Mouse (Mus musculus) heart, embryonic 10.5 days (tissue): ENCODE measurements around the gene Stpg1. TPM values are rescaled to one million over a fixed set of nuclear protein-coding genes. Genes with fewer than 3 reads are reported as not detected.

Experiments
- DNase-seq: peaks from one replicate; pipeline ENCODE4 v3.0.0-alpha.2; 2017; ENCODE audit warnings: low spot score
- H3K27ac ChIP-seq: fragments of 300-500 bp; sonication (generic); 2 replicates; pipeline ENCODE4 v1.5.1; 2016; ENCODE audit warnings: mild to moderate bottlenecking
- H3K27me3 ChIP-seq: fragments of 300-500 bp; sonication (generic); 2 replicates; pipeline ENCODE4 v1.6.1; 2016; ENCODE audit warnings: mild to moderate bottlenecking; ENCODE audit not compliant: poor library complexity, insufficient read depth, severe bottlenecking
- H3K36me3 ChIP-seq: fragments of 300-500 bp; sonication (generic); 2 replicates; pipeline ENCODE4 v1.6.1; 2016; ENCODE audit warnings: mild to moderate bottlenecking, moderate library complexity
- H3K4me1 ChIP-seq: fragments of 300-500 bp; sonication (generic); 2 replicates; pipeline ENCODE4 v1.6.1; 2016; ENCODE audit warnings: mild to moderate bottlenecking
- H3K4me3 ChIP-seq: fragments of 300-500 bp; sonication (generic); 2 replicates; pipeline ENCODE4 v1.5.1; 2016; ENCODE audit warnings: mild to moderate bottlenecking, moderate library complexity
- H3K9me3 ChIP-seq: fragments of 300-500 bp; sonication (generic); 2 replicates; pipeline ENCODE4 v1.6.1; 2016; ENCODE audit warnings: mild to moderate bottlenecking, moderate library complexity
- WGBS: fragments of 180-500 bp; shearing (Covaris S2); methylation state at CpG from one replicate; pipeline ENCODE4 v1.1.7; 2016; 5-methylcytosine and 5-hydroxymethylcytosine counted together
- polyA plus RNA-seq: library from polyadenylated mRNA; unstranded; fragments of >200 nt; fragmentation: Nextera tagmentation; extraction: Ambion mirVana; gene quantifications from 2 replicates; pipeline ENCODE4 v1.2.1, GENCODE M21; 2016

Gene Stpg1
- polyA plus RNA-seq: 0.11 and 0.23 TPM in 2 replicates

DNA sequence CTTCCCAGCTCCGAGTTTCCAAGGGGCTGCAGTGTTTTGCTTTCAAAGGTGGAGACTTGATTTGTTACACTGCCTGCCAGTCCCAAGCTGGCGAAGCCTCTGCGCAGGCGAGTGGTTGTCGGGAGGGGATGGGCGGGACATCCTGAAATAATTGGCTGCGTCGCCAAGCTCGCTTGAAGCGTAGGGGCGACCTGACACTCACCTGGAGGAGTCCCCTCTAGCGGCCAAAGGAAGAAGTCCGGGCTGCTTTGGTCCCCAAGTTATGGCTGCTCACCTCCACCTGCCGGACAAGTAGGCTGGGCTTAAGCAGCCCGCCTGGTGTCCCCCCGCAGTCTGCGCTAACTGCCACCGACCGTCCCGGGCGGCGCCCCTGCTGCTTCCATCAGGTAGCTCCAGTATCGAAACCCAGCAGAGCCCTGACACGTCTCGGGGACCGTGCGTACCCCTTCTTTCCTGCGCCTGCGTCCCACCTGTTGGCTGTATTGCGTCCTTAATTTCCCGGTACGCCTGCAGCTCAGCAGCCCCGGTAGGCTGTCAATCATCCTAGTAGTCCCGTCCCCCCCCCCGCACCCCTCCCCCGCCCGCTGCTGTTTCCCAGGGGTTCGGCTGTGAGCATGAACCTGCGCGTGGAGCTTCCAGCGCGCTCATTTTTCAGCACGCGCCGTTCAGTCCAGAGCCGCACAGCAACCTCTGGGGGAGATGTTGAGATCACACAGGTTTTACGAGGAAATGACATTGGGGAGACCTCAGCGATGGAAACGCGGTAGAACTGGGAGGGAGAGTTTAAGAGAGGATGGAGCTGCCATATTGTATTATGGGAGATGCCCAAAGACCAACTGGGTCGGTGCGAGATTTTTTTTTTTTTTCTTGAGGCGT, at the start of gene Stpg1, which contains the start of gene Nipal3:
TSS of gene Stpg1 (plus strand) at position 270 of the 876 bp plus-strand sequence.
TSS of gene Nipal3 (minus strand) at position 518 of the 876 bp plus-strand sequence.
- Histone ChIP-seq H3K9me3 (no peaks in the 10 kb centered on the region), H3K27ac (peak within 1 kb of the TSS; percentile 80), H3K27me3 (no peaks in the 10 kb centered on the region), H3K4me3 (peak within 1 kb of the TSS; percentile 88), H3K36me3 (0 out of 2 replicates have a peak, but pooled peaks cover 3% of the 10 kb centered on the region), H3K4me1 (peaks cover 23% of the 10 kb centered on the region)
- peak; percentile 98 for DNase-seq
- WGBS: under 1% methylated on average over 53 of the region's 53 CpGs

- no peak for DNase-seq
- Histone ChIP-seq H3K4me3 (peak overlapping the region; percentile 27; the same call in 1 of the 2 replicates), H3K27ac (peak overlapping the region; percentile 70), H3K4me1 (peaks cover 26% of the 10 kb centered on the region), H3K36me3 (0 out of 2 replicates have a peak, but pooled peaks cover 4% of the 10 kb centered on the region), H3K9me3 (no peaks in the 10 kb centered on the region), H3K27me3 (no peaks in the 10 kb centered on the region)
- WGBS: 42% methylated on average over 18 of the region's 18 CpGs
Measured at GRCm38 (mm10) chr4:135451360-135452015, 43.1 kb upstream of the Stpg1 start.

DNA sequence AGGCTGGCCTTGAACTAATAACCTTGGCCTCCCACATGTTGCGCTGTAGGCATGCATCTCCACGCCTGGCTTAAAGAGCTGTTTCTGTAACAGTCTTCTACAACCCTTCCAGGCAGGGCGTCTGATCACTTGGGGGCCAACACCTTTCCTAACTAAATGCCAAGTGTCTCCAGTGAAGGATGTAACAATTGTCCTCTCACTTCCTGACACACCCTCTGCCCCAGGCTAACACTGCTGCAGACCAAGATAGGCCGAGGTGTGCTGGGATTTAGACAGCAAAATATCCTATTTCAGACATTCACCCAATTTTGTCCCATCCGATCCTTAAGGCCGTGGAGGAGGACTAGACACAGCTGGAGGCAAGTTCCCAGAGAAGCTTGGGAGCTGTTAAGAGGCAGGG, 41.4 kb upstream of the Stpg1 start:
- whole genome bisulfite sequencing: 65% methylated on average over 6 of the region's 6 CpGs
- Histone ChIP-seq H3K27ac (no peak overlapping the region), H3K36me3 (0 out of 2 replicates have a peak, but pooled peaks cover 4% of the 10 kb centered on the region), H3K4me3 (no peak overlapping the region), H3K4me1 (peaks cover 26% of the 10 kb centered on the region), H3K9me3 (no peaks in the 10 kb centered on the region), H3K27me3 (no peaks in the 10 kb centered on the region)
- no peak for DNase-seq

GRCm38 (mm10) chr4:135453572-135453971, 41.0 kb upstream of the Stpg1 start:
- H3K27me3 ChIP-seq: no peaks in the 10 kb centered on the region
- no peak for DNase-seq
- 0 out of 2 replicates have a peak, but pooled peaks cover 4% of the 10 kb centered on the region for H3K36me3 ChIP-seq
- no peak overlapping the region for H3K4me3 ChIP-seq
- WGBS: 79% methylated on average over 12 of the region's 12 CpGs
- H3K27ac ChIP-seq: no peak overlapping the region
- H3K9me3 ChIP-seq: no peaks in the 10 kb centered on the region
- H3K4me1 ChIP-seq: peaks cover 26% of the 10 kb centered on the region

GRCm38 (mm10) chr4:135463406-135463805, 31.2 kb upstream of the Stpg1 start:
- Histone ChIP-seq H3K27ac (no peak overlapping the region), H3K36me3 (peaks cover 9% of the 10 kb centered on the region; the same call in 1 of the 2 replicates), H3K9me3 (no peaks in the 10 kb centered on the region), H3K4me1 (peaks cover 5% of the 10 kb centered on the region; the same call in 1 of the 2 replicates), H3K27me3 (no peaks in the 10 kb centered on the region), H3K4me3 (no peak overlapping the region)
- no peak for DNase-seq
- WGBS: 87% methylated on average over 11 of the region's 11 CpGs

DNA sequence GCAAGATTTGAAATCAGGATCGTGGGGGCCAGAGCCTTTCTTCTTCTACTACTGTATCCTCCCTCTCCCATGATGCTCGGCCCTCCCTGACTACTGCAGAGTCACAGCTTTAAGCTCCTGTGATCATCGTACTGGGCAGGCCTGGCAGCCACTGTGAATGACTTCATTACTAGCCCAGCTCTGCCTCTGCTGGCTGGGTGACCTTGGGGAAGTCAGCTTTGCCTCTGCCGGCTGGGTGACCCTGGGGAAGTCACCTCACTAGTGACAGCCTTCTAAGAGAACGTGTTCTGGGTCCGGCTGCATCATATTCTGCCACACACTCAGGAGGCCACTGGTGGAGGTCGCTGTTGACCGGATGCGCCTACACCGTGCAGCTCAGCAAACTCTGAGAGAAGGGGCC, 16.7 kb upstream of the Stpg1 start:
- 83% methylated on average over 10 of the region's 10 CpGs for WGBS

GRCm38 (mm10) chr4:135480370-135480769, 14.2 kb upstream of the Stpg1 start:
- 67% methylated on average over 9 of the region's 9 CpGs for WGBS
- H3K27ac ChIP-seq: no peak overlapping the region
- 0 out of 2 replicates have a peak, but pooled peaks cover 4% of the 10 kb centered on the region for H3K27me3 ChIP-seq
- peaks cover 11% of the 10 kb centered on the region for H3K4me1 ChIP-seq
- no peaks in the 10 kb centered on the region for H3K9me3 ChIP-seq
- no peaks in the 10 kb centered on the region for H3K36me3 ChIP-seq
- no peak overlapping the region for H3K4me3 ChIP-seq
- DNase-seq: no peak

More for the DNA sequence above, 16.7 kb upstream of the Stpg1 start:
- Histone ChIP-seq H3K4me1 (peaks cover 5% of the 10 kb centered on the region; the same call in 1 of the 2 replicates), H3K27ac (no peak overlapping the region), H3K4me3 (no peak overlapping the region), H3K36me3 (no peaks in the 10 kb centered on the region), H3K9me3 (no peaks in the 10 kb centered on the region), H3K27me3 (0 out of 2 replicates have a peak, but pooled peaks cover 4% of the 10 kb centered on the region)
- no peak for DNase-seq

- 83% methylated on average over 10 of the region's 10 CpGs for WGBS
- H3K4me3 ChIP-seq: no peak overlapping the region
- H3K27ac ChIP-seq: no peak overlapping the region
- peaks cover 11% of the 10 kb centered on the region for H3K4me1 ChIP-seq
- peaks cover 4% of the 10 kb centered on the region for H3K36me3 ChIP-seq
- no peak for DNase-seq
- no peaks in the 10 kb centered on the region for H3K9me3 ChIP-seq
- 0 out of 2 replicates have a peak, but pooled peaks cover 4% of the 10 kb centered on the region for H3K27me3 ChIP-seq
Measured at GRCm38 (mm10) chr4:135485086-135485485, 9.5 kb upstream of the Stpg1 start.

- Histone ChIP-seq H3K4me1 (peaks cover 6% of the 10 kb centered on the region), H3K27me3 (0 out of 2 replicates have a peak, but pooled peaks cover 4% of the 10 kb centered on the region), H3K9me3 (no peaks in the 10 kb centered on the region), H3K27ac (no peak overlapping the region), H3K36me3 (peaks cover 7% of the 10 kb centered on the region), H3K4me3 (no peak overlapping the region)
- WGBS: 86% methylated on average over 11 of the region's 11 CpGs
- no peak for DNase-seq
Measured at GRCm38 (mm10) chr4:135486352-135486751, 8.2 kb upstream of the Stpg1 start.

GRCm38 (mm10) chr4:135489256-135489655, 5.3 kb upstream of the Stpg1 start:
- Histone ChIP-seq H3K27ac (no peak overlapping the region), H3K9me3 (no peaks in the 10 kb centered on the region), H3K4me1 (peaks cover 7% of the 10 kb centered on the region), H3K4me3 (no peak overlapping the region), H3K27me3 (no peaks in the 10 kb centered on the region), H3K36me3 (peaks cover 7% of the 10 kb centered on the region)
- DNase-seq: no peak
- WGBS: 83% methylated on average over 7 of the region's 7 CpGs

DNA sequence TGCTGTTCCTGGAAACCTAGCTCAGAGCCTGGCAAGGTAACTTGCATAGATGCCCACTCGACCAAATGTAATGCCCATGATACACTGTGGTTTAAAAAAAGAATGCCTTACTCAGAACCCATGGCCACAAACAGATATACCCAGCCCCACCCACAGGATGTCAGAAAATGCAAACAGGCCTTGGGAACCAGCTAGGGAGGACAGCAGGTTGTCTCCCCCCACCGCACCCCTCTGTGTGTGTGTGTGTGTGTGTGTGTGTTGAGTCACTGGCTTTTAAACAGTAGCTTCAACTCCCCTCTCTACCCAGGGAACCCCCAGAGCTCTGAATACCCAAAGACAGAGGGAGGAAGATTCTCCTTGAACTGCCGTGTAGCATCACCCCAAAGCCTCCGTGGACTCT, 1.3 kb upstream of the Stpg1 start:
- no peak for DNase-seq
- Histone ChIP-seq H3K4me1 (peaks cover 23% of the 10 kb centered on the region), H3K4me3 (peak overlapping the region; percentile 88), H3K27me3 (no peaks in the 10 kb centered on the region), H3K36me3 (peaks cover 7% of the 10 kb centered on the region), H3K9me3 (no peaks in the 10 kb centered on the region), H3K27ac (peak overlapping the region; percentile 80; the same call in 1 of the 2 replicates)
- WGBS: 47% methylated on average over 4 of the region's 4 CpGs

- Histone ChIP-seq H3K36me3 (peaks cover 7% of the 10 kb centered on the region), H3K4me3 (peak overlapping the region; percentile 88), H3K27me3 (no peaks in the 10 kb centered on the region), H3K27ac (peak overlapping the region; percentile 80), H3K4me1 (peaks cover 23% of the 10 kb centered on the region), H3K9me3 (no peaks in the 10 kb centered on the region)
- WGBS: 3% methylated on average over 33 of the region's 33 CpGs
- peak; percentile 85 for DNase-seq
Measured at GRCm38 (mm10) chr4:135493691-135494520, 684 bp upstream of the Stpg1 start.
